Mouse (Mus musculus) gastrocnemius, postnatal 10 days (tissue): ENCODE measurements around the gene Habp4. TPM values are rescaled to one million over a fixed set of nuclear protein-coding genes. Genes with fewer than 3 reads are reported as not detected.

Source experiments
- DNase-seq: peaks from one replicate; pipeline ENCODE4 v3.0.0; 2021; ENCODE audit warnings: mixed read lengths
- long read RNA-seq, 2 experiments: library from polyadenylated mRNA; stranded (forward); transcript quantifications; one replicate each; pipeline ENCODE4 v2.0.0; 2021
- total RNA-seq, 2 experiments: library from RNA; stranded (reverse); gene quantifications; 2 replicates each; pipeline ENCODE4 v1.2.3; 2021

The Habp4 gene
- 10 to 100 TPM; 22.9 to 25.5 TPM for total RNA-seq
- long read RNA-seq, experiment 1, full-length matches to known transcripts, result 100 of 106 reads
- long read RNA-seq, experiment 1, partial matches to known transcripts, result 0 of 106 reads
- long read RNA-seq, experiment 1, other reads (novel, unspliced or antisense), result 6 of 106 reads
- long read RNA-seq, experiment 2, full-length matches to known transcripts, result 82 of 85 reads
- long read RNA-seq, experiment 2, partial matches to known transcripts, result 1 of 85 reads
- long read RNA-seq, experiment 2, other reads (novel, unspliced or antisense), result 2 of 85 reads

GRCm38 (mm10) chr13:64161548-64161915 is at the start of gene Habp4:
Habp4 (plus strand) TSS chr13:64161824.
- peak; percentile 96 for DNase-seq

GRCm38 (mm10) chr13:64117442-64117841 is 44.2 kb upstream of the Habp4 start:
- no peak for DNase-seq

GRCm38 (mm10) chr13:64120760-64121159 is 40.9 kb upstream of the Habp4 start:
- no peak for DNase-seq

GRCm38 (mm10) chr13:64123491-64124188 is 38.0 kb upstream of the Habp4 start:
- no peak for DNase-seq

- DNase-seq, result no peak
Measured at GRCm38 (mm10) chr13:64124886-64125285, 36.7 kb upstream of the Habp4 start.

- no peak for DNase-seq
Measured at GRCm38 (mm10) chr13:64126316-64126715, 35.3 kb upstream of the Habp4 start.

- DNase-seq, result peak; percentile 72
Measured at GRCm38 (mm10) chr13:64128858-64129615, 32.6 kb upstream of the Habp4 start, which contains the start of gene Slc35d2. Slc35d2 (minus strand) TSS chr13:64129368.

GRCm38 (mm10) chr13:64129616-64130375 is 31.8 kb upstream of the Habp4 start:
- peak; percentile 17 for DNase-seq

- DNase-seq, result no peak
Measured at GRCm38 (mm10) chr13:64150121-64150520, 11.5 kb upstream of the Habp4 start.

- peak; percentile 87 for DNase-seq
Measured at GRCm38 (mm10) chr13:64152241-64152669, 9.4 kb upstream of the Habp4 start.

- peak; percentile 49 for DNase-seq
Measured at GRCm38 (mm10) chr13:64152671-64153082, 8.9 kb upstream of the Habp4 start.

- DNase-seq, result peak; percentile 95
Measured at GRCm38 (mm10) chr13:64153083-64153682, 8.4 kb upstream of the Habp4 start, which contains the start of gene Zfp367. Zfp367 (minus strand) TSS chr13:64153202.

- DNase-seq, result peak; percentile 34
Measured at GRCm38 (mm10) chr13:64153751-64154267, 7.8 kb upstream of the Habp4 start.

GRCm38 (mm10) chr13:64154651-64155050 is 7.0 kb upstream of the Habp4 start:
- no peak for DNase-seq

- DNase-seq, result no peak
Measured at GRCm38 (mm10) chr13:64155171-64155571, 6.5 kb upstream of the Habp4 start.

GRCm38 (mm10) chr13:64156966-64157365 is 4.7 kb upstream of the Habp4 start:
- DNase-seq, result no peak

- no peak for DNase-seq
Measured at GRCm38 (mm10) chr13:64161916-64162611, 440 bp downstream of the Habp4 start.

GRCm38 (mm10) chr13:64162626-64163025 is 1.0 kb downstream of the Habp4 start:
- DNase-seq, result peak; percentile 19

- no peak for DNase-seq
Measured at GRCm38 (mm10) chr13:64163147-64163715, 1.6 kb downstream of the Habp4 start.

- DNase-seq, result no peak
Measured at GRCm38 (mm10) chr13:64169746-64170145, 8.1 kb downstream of the Habp4 start.
